Mouse (Mus musculus): ENCODE data around the gene Csrp1. TPM values are rescaled to one million over a fixed set of nuclear protein-coding genes. Genes with fewer than 3 reads are reported as not detected.
A peak's percentile ranks its signal among the peaks of the same experiment; 100 is the strongest.

The Csrp1 gene
- 28.0 and 30.6 TPM in 2 replicates for polyA plus RNA-seq (2015; fragmentation: Nextera tagmentation; extraction: Ambion mirVana)

DNA sequence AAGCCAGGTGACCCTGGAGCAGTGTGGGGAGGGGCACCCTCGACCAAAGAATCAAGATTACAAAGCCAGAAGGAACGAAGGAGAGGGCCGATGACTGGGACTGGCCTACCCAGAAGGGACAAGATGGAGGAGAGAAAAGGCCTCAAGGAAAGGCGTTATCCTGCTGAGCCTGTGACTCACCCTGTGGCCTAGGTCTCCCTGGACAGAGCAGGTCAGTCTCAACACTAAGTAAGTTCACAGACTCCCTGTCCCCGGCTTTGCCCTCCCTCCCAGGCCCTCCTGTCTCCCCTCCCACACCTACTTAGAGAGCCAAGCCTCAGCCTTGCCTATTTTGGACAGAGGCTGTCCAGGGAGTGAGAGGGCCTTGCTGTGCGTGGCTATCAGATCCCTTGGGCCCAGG, at the start of gene Csrp1:
Gene Csrp1 (plus strand): TSS at position 79 of the 400 bp plus-strand sequence.
- no peaks in the 10 kb centered on the region for H3K4me1 ChIP-seq (replicated peaks)
- WGBS = 73% methylated on average over 6 of the region's 6 CpGs
- no peak within 1 kb of the TSS for H3K27ac ChIP-seq (replicated peaks)
- H3K9ac ChIP-seq = no peak within 1 kb of the TSS
- H3K4me2 ChIP-seq = no peak within 1 kb of the TSS
- H3K4me3 ChIP-seq = no peak within 1 kb of the TSS
- no peaks in the 10 kb centered on the region for H3K9me3 ChIP-seq
- H3K36me3 ChIP-seq = no peaks in the 10 kb centered on the region
- no peaks in the 10 kb centered on the region for H3K27me3 ChIP-seq
- ATAC-seq (ENCODE audit: low read depth) = no peak

DNA sequence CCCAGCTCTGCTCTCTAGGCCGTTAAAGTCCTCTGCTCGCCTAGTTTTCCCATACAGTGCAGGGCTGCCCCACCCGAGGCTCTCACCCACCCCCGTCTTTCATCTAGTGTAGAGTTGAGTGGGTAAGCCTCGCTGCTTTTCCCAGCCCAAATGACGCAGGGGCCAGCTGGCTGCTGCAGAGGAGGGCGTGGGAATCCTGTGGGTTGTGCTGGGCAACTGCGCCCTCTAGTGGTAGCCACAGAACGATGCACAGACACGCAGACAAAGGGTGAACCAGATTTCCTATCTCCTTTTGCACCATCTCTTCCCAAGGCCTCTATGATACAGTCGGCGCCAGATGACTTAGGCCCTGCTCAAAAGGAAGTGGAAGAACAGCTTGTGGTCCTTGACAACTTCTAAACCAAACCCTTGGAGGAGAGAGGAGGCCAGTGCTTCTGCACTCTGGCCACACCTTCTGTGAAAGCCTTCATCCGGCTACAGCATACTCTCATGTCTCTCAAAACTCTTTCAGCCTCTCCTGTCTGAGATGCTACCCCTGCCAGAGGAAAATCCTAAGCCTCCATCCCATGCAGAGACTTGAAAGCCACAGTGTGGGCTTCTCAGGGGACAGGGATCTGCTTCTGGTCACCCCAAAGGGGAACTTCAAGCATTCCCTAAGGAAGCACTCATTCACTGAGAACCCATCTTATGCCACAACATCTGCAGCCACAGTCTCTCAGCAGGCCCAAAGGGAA, 49.3 kb upstream of the Csrp1 start:
- Histone ChIP-seq H3K27me3 (no peaks in the 10 kb centered on the region), H3K9ac (peak overlapping the region; percentile 49), H3K27ac (replicated peaks) (peak overlapping the region; percentile 76), H3K4me2 (peak overlapping the region; percentile 43), H3K4me1 (replicated peaks) (peaks cover 56% of the 10 kb centered on the region), H3K36me3 (no peaks in the 10 kb centered on the region), H3K4me3 (no peak overlapping the region), H3K9me3 (no peaks in the 10 kb centered on the region)
- WGBS = 12% methylated on average over 13 of the region's 13 CpGs
- ATAC-seq (ENCODE audit: low read depth) = peak; percentile 83

DNA sequence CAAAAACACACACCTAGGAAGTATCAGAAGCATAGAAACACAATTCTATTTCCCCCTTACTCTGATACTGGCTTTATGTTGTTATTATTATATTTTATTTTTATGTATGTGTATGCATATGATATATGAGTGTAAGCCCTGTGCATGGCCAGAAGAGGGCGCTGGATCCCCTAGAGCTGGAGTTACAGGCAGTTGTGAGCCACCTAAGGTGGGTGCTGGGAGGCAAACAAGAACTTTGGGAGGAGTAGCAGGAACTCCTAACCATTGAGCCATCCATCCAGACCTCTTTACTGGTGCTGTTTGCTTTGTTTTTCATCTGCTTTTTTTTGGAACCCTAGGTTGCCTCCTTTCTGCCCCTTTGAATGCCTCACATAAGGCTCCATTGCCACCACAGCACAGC, 48.5 kb upstream of the Csrp1 start:
- no peaks in the 10 kb centered on the region for H3K36me3 ChIP-seq
- H3K27me3 ChIP-seq = no peaks in the 10 kb centered on the region
- no peak for ATAC-seq (ENCODE audit: low read depth)
- peaks cover 56% of the 10 kb centered on the region for H3K4me1 ChIP-seq (replicated peaks)
- 32% methylated on average over 1 of the region's 1 CpGs for WGBS
- H3K4me3 ChIP-seq = no peak overlapping the region
- no peaks in the 10 kb centered on the region for H3K9me3 ChIP-seq
- no peak overlapping the region for H3K27ac ChIP-seq (replicated peaks)
- no peak overlapping the region for H3K9ac ChIP-seq
- H3K4me2 ChIP-seq = no peak overlapping the region

DNA sequence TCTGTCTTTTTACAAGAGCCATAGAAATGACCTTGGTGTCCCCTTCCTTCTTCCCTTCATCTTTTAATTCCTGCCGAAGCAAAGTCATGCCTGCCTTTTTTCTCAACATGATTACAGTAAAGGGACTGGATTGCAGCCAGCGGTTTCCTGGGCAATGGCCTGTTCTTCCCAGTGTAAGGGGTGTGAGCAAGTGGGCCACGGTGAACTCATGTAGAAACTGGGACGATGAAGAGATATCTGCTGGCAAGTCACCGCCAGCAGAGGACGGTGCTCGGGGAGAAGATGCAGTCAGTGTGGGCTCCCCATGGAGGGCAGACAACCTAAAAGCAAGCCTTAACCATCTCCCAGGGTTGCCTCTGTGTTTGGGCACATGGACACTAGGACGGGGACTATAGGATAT, 47.9 kb upstream of the Csrp1 start:
- H3K9ac ChIP-seq = no peak overlapping the region
- 70% methylated on average over 8 of the region's 8 CpGs for WGBS
- ATAC-seq (ENCODE audit: low read depth) = no peak
- H3K4me1 ChIP-seq (replicated peaks) = peaks cover 60% of the 10 kb centered on the region
- H3K4me2 ChIP-seq = no peak overlapping the region
- H3K27ac ChIP-seq (replicated peaks) = 0 out of 2 replicates have a peak overlapping the region, but pooled peaks have one; percentile 3
- no peak overlapping the region for H3K4me3 ChIP-seq
- H3K27me3 ChIP-seq = no peaks in the 10 kb centered on the region
- H3K9me3 ChIP-seq = no peaks in the 10 kb centered on the region
- no peaks in the 10 kb centered on the region for H3K36me3 ChIP-seq

DNA sequence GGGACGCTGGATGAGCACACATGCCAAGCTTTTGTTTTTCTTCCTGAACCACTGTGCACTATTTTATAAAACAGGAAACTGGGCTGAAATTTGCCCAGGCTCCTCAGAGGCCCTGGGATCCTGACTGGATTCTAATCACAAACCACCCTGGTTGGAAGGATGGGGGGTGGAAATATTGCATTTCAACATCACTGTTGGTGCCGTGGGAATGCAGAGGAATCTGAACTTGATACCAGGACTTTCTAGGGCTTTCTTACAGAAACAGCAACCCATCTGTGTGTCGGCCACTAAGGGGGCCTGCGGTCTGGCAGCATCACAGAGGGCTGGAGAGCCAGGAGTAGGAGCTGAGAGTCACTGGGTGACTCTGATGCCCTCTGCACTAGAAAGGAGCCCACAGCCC, 47.5 kb upstream of the Csrp1 start:
- 77% methylated on average over 4 of the region's 4 CpGs for WGBS
- peaks cover 60% of the 10 kb centered on the region for H3K4me1 ChIP-seq (replicated peaks)

DNA sequence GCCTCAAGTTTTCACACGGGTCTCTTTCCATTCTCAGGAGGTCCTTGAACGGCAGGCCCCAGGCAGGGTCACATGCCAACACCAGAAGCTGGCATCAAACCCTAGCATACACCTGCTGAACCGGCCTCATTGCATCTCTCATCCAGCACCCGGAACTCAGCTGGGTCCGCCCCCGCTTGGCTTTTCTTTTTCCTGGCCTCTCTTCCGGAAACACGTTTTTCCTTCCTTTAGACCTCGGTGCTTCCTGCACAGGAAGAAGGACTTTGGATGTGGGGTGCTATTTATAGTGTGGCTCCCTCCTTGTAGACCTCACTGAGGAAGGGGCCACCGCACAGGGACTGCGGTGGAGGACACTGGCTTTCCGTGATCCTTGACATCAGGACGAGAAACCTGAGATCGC, 46.4 kb upstream of the Csrp1 start:
- Histone ChIP-seq H3K9me3 (no peaks in the 10 kb centered on the region), H3K4me3 (no peak overlapping the region), H3K27me3 (no peaks in the 10 kb centered on the region), H3K4me1 (replicated peaks) (peaks cover 61% of the 10 kb centered on the region), H3K9ac (no peak overlapping the region), H3K36me3 (no peaks in the 10 kb centered on the region), H3K27ac (replicated peaks) (no peak overlapping the region), H3K4me2 (no peak overlapping the region)
- WGBS = 85% methylated on average over 14 of the region's 14 CpGs
- ATAC-seq (ENCODE audit: low read depth) = no peak

More for the DNA sequence above, 47.5 kb upstream of the Csrp1 start:
- Histone ChIP-seq H3K4me2 (no peak overlapping the region), H3K36me3 (no peaks in the 10 kb centered on the region), H3K4me3 (no peak overlapping the region), H3K27me3 (no peaks in the 10 kb centered on the region), H3K9ac (no peak overlapping the region), H3K27ac (replicated peaks) (0 out of 2 replicates have a peak overlapping the region, but pooled peaks have one; percentile 29), H3K9me3 (no peaks in the 10 kb centered on the region)
- ATAC-seq (ENCODE audit: low read depth) = no peak

DNA sequence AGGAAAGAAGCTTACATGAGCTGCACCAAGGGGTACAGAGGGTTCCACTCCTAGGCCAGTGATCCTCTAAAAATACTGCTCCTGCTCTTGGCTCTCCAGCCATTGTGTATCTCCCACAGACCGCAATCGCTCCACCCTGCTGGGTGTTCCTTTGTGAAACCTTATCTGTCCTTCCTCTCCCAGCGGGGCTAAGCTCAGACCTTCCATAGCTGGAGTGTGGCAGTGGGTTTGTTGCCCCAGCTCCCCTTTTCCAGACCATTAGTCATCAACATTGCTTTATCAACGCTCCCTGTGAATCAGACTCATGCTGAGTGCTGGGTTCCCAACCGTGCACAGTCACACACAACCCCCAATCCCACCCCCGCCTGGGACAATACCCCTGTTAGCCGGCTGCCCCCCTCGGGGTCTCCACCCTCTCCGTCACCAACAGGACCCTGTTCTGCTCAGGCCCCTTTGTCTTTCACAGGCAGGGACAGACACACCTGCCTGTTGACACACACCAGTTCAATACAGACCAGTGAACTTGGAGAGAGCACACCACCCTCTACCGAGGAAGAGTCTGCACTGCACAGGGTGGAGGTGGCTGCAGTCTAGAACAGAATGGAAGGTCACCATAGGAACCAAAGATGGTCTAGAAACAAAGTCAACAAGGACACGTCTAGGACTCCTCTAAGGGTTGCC, 44.3 kb upstream of the Csrp1 start:
- no peaks in the 10 kb centered on the region for H3K36me3 ChIP-seq
- 22% methylated on average over 11 of the region's 11 CpGs for WGBS
- H3K9me3 ChIP-seq = no peaks in the 10 kb centered on the region
- H3K9ac ChIP-seq = no peak overlapping the region
- H3K4me1 ChIP-seq (replicated peaks) = peaks cover 39% of the 10 kb centered on the region
- H3K27me3 ChIP-seq = no peaks in the 10 kb centered on the region
- H3K27ac ChIP-seq (replicated peaks) = no peak overlapping the region
- H3K4me3 ChIP-seq = no peak overlapping the region
- no peak for ATAC-seq (ENCODE audit: low read depth)
- H3K4me2 ChIP-seq = no peak overlapping the region

DNA sequence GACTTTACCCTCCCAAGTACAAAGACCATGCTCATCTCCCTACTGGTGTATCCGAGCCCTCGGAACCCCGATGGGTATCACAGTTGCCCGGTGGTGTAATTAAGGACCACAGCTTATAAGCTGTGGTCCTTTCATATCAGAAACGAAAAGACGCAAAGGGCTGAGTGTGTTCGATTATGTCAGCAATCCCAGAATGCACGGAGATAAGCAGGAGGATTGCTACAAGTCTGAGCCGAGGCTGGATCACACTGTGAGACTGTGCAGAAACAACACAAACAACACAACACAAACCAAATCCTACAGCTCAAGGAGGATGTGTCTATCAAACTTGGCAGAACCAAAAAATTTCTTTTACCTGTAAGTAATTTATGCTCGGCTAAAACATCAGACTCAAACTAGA, 43.6 kb upstream of the Csrp1 start:
- H3K4me2 ChIP-seq = no peak overlapping the region
- peak overlapping the region; percentile 74; the same call in 1 of the 2 replicates for H3K27ac ChIP-seq (replicated peaks)
- ATAC-seq (ENCODE audit: low read depth) = no peak
- H3K9ac ChIP-seq = no peak overlapping the region
- H3K4me1 ChIP-seq (replicated peaks) = peaks cover 37% of the 10 kb centered on the region
- WGBS = 86% methylated on average over 10 of the region's 10 CpGs
- H3K27me3 ChIP-seq = no peaks in the 10 kb centered on the region
- H3K36me3 ChIP-seq = no peaks in the 10 kb centered on the region
- no peaks in the 10 kb centered on the region for H3K9me3 ChIP-seq
- no peak overlapping the region for H3K4me3 ChIP-seq

DNA sequence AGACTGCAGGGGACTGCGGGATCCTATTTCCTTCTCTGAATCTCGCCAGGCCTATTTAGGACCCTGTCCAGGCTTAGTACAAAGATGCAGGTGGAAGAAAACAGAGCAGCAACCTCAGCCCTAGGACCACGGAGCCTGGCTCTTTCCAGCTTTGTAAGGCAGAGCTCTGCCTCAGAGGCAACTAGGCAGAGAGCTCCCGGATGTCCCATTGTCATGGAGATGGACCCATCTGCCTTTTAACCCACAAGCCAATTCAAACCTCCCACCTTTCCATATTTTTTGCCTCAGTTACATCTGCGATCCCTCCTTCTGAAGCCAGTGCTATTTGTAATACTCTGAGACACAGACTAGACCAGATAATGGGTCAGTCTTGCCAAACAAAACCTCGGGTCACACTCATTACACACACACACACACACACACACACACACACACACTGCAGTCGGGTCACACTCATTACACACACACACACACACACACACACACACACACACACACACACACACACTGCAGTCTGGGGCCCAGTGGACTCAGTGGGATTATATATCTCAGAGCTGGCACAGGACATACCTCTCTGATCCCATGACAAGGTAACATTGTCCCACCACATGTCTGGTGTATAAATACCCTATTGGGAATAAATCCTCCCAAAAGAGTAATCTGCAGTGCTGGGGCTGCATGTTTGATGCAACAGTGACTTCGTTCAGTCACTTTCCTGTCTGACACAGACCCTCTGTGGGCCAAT, 42.8 kb upstream of the Csrp1 start:
- Histone ChIP-seq H3K4me3 (no peak overlapping the region), H3K4me1 (replicated peaks) (peaks cover 36% of the 10 kb centered on the region), H3K27ac (replicated peaks) (peak overlapping the region; percentile 74), H3K9ac (no peak overlapping the region), H3K4me2 (no peak overlapping the region), H3K27me3 (no peaks in the 10 kb centered on the region), H3K9me3 (no peaks in the 10 kb centered on the region), H3K36me3 (no peaks in the 10 kb centered on the region)
- peak; percentile 46 for ATAC-seq (ENCODE audit: low read depth)
- WGBS = 36% methylated on average over 8 of the region's 8 CpGs

DNA sequence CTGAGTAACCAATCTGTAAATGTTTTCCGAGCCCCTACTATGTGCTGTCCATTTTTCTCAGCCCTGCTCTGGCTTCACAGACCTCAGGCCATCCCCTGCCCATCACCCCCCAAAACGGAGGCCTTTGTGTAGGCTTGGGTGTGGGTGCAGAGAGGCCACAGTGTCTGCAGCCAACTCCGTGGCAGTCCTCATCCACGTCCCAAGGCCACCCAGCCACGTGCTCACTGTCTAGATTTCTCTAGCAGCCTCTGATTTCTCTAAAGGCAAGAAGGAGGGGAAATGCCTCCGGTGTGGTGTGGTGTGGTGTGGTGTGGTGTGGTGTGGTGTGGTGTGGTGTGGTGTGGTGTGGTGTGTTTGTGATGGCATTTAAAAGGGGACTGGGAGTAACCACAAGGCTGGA, 41.7 kb upstream of the Csrp1 start:
- 0 out of 2 replicates have a peak overlapping the region, but pooled peaks have one; percentile 74 for H3K27ac ChIP-seq (replicated peaks)
- H3K9ac ChIP-seq = no peak overlapping the region
- H3K36me3 ChIP-seq = no peaks in the 10 kb centered on the region
- H3K27me3 ChIP-seq = no peaks in the 10 kb centered on the region
- no peak overlapping the region for H3K4me2 ChIP-seq
- WGBS = 86% methylated on average over 6 of the region's 6 CpGs
- H3K4me3 ChIP-seq = no peak overlapping the region
- H3K9me3 ChIP-seq = no peaks in the 10 kb centered on the region
- no peak for ATAC-seq (ENCODE audit: low read depth)
- H3K4me1 ChIP-seq (replicated peaks) = peaks cover 29% of the 10 kb centered on the region

DNA sequence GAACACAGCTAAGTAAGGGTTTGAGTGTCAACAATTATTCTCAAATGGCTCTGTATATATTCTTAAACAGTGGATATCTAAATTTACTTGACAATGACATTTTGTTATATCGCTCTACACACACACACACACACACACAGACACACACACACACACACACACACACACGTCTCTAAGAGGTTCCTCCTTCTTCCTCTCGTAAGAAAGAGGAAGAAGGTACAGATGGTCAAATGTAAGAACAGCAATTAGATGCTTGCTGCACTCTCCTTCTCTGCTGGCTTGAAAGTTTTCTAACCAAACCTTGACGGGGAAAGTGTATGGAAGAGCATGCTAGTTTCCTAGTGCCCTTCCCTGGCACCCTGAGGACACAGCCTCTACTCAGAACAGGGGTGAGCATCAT, 39.1 kb upstream of the Csrp1 start:
- no peak overlapping the region for H3K9ac ChIP-seq
- peaks cover 29% of the 10 kb centered on the region for H3K4me1 ChIP-seq (replicated peaks)
- no peaks in the 10 kb centered on the region for H3K9me3 ChIP-seq
- no peak overlapping the region for H3K4me2 ChIP-seq
- H3K4me3 ChIP-seq = no peak overlapping the region
- no peak for ATAC-seq (ENCODE audit: low read depth)
- WGBS = 67% methylated on average over 4 of the region's 4 CpGs
- peak overlapping the region; percentile 52; the same call in 1 of the 2 replicates for H3K27ac ChIP-seq (replicated peaks)
- H3K36me3 ChIP-seq = no peaks in the 10 kb centered on the region
- peaks cover 5% of the 10 kb centered on the region for H3K27me3 ChIP-seq

DNA sequence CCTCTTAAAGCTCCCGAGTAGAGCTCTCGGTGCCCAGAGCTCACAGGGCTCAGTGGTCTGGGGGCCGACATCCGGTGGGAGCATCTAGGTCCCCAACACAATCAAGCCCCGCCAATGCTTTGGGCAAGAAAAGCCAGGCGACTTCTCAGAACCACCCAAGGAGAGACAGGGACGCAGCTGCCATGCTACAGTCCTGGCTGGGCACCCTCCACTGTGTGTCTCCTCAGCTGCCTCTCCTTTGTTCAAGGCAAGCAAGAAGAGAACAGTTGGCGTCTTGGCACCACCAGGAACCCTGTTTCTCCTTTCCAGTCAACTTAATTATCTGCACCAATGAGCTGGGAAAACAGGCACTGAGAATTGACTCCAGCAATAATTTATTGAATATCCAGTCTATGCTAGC, 38.7 kb upstream of the Csrp1 start:
- 67% methylated on average over 8 of the region's 8 CpGs for WGBS
- Histone ChIP-seq H3K4me2 (no peak overlapping the region), H3K27ac (replicated peaks) (peak overlapping the region; percentile 52; the same call in 1 of the 2 replicates)

More for the DNA sequence above, 38.7 kb upstream of the Csrp1 start:
- Histone ChIP-seq H3K4me1 (replicated peaks) (peaks cover 32% of the 10 kb centered on the region), H3K9ac (no peak overlapping the region), H3K36me3 (no peaks in the 10 kb centered on the region), H3K9me3 (no peaks in the 10 kb centered on the region), H3K27me3 (peaks cover 9% of the 10 kb centered on the region), H3K4me3 (no peak overlapping the region)
- no peak for ATAC-seq (ENCODE audit: low read depth)
